Mouse (Mus musculus): ENCODE results near the gene Pih1d3. TPM values are rescaled to one million over a fixed set of nuclear protein-coding genes. Genes with fewer than 3 reads are reported as not detected.

Pih1d3 gene
- polyA plus RNA-seq, 1 experiment: not detected

DNA sequence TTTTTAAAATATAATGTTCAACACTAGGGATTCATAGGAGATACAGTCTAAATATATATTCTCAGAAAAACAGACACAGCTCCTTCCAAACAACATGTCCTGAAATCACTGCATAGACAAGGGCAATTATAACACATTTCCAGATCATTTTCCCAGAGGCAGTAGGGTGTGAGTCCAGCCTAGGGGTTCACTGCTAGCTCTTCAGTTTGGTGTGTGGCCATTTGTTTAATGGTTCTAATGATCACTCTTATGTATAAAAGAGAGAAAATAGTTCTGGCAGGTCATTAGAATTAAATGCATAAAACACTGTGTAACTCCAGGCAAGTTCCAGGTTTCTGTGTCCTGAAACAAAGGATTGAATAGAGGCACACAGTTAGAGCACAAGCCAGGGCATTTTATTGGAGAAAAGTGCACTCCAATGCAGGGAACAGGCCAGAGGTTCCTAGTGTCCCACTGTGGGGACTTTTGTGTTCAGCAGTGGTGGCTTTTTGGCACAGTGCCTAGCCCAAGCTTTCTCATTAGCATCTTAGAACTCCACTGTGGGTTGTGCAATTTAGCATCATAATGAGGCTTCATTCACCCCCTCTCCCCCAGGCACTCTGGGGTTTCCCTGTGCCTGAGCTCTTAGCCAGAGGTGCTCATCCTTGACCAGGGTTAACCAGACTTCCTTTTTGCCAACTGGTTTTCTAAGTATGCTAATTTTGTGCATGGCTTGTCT, 10.8 kb downstream of the Pih1d3 start:
- TF ChIP-seq POLR2A (IDR thresholded peaks at IDR 0.05; ENCODE audit: insufficient read length, low read depth) (no peak), CEBPB (IDR thresholded peaks at IDR 0.05; ENCODE audit: insufficient read depth, poor library complexity, severe bottlenecking) (no peak)
- Histone ChIP-seq H3K36me3 (ENCODE audit: control insufficient read depth, insufficient read depth) (no peaks in the 10 kb centered on the region), H3K4me3 (no peak overlapping the region), H3ac (ENCODE audit: control insufficient read depth, insufficient read length) (no peak overlapping the region), H3K79me2 (ENCODE audit: control insufficient read depth, insufficient read depth) (no peaks in the 10 kb centered on the region), H3K4me2 (ENCODE audit: low read depth) (no peak overlapping the region), H3K27me3 (ENCODE audit: control insufficient read depth, insufficient read depth, insufficient read length) (no peaks in the 10 kb centered on the region)

DNA sequence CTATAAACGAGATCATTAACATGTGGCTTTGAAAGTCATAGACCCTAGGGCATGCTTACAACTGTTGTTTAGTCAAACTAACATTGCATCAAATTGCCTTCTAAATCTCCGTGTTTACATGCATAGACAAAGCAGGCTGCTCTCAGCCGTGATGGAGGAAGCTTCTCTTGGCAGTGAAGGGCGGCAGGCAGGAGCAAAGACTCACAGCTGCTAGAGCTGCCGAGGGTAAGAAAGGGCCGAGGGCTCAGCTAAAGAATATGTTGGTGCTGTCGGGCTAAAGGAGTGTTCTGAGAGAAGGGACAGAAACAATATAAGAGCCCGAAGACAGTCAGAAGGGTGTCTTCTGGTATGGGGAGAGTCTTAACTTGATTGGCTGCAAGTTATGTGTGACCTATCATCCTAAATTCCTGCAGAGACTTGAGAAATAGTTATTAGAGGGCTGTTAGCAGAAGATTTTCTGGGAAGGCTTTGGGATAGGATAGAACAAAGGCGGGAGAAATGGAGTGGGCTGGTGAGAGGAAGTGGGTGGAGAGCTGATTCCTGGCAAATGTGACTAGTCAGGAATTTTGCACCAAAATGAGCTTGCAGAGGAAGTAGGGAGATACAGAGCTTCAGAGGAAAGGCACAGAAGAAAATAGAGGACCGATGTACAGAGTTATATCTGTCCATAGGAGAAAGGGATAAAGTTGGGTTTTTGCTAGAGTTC, 37.7 kb downstream of the Pih1d3 start:
- Histone ChIP-seq H3ac (ENCODE audit: control insufficient read depth, insufficient read length) (no peak overlapping the region), H3K27me3 (ENCODE audit: control insufficient read depth, insufficient read depth, insufficient read length) (no peaks in the 10 kb centered on the region), H3K79me2 (ENCODE audit: control insufficient read depth, insufficient read depth) (no peaks in the 10 kb centered on the region), H3K4me2 (ENCODE audit: low read depth) (no peak overlapping the region), H3K36me3 (ENCODE audit: control insufficient read depth, insufficient read depth) (no peaks in the 10 kb centered on the region), H3K4me3 (no peak overlapping the region)
- no peak for TF ChIP-seq POLR2AphosphoS2 (IDR thresholded peaks at IDR 0.05; ENCODE audit: insufficient read length, low read depth)
- no peak for TF ChIP-seq CEBPB (IDR thresholded peaks at IDR 0.05; ENCODE audit: insufficient read depth, poor library complexity, severe bottlenecking)
- TF ChIP-seq MYOG (IDR thresholded peaks at IDR 0.05; ENCODE audit: control insufficient read depth in 1 of 3, insufficient read depth in 1 of 3, insufficient read length in 2 of 3, low read depth in 2 of 3): no peak
- no peak for TF ChIP-seq MAX (IDR thresholded peaks at IDR 0.05; ENCODE audit: low read depth)
- TF ChIP-seq MYOD1 (IDR thresholded peaks at IDR 0.05; ENCODE audit: control insufficient read depth in 1 of 3, insufficient read length in 2 of 3, low read depth in 2 of 3): no peak
- TF ChIP-seq TCF3 (IDR thresholded peaks at IDR 0.05; ENCODE audit: insufficient read length, low read depth): no peak
- TF ChIP-seq REST (IDR thresholded peaks at IDR 0.05; ENCODE audit: insufficient read depth, insufficient read length): no peak
- TF ChIP-seq SRF (IDR thresholded peaks at IDR 0.05; ENCODE audit: control insufficient read depth, insufficient read length, low read depth): no peak
- TF ChIP-seq USF1 (IDR thresholded peaks at IDR 0.05; ENCODE audit: low read depth): no peak
- no peak for TF ChIP-seq TCF12 (IDR thresholded peaks at IDR 0.05; ENCODE audit: insufficient read depth, poor library complexity, severe bottlenecking)
- TF ChIP-seq E2F4 (IDR thresholded peaks at IDR 0.05; ENCODE audit: insufficient read depth): no peak

Other genes starting within 250 kb of the Pih1d3 start
- gene AC153137.1, start 244.9 kb upstream of the Pih1d3 start, polyA plus RNA-seq (2012; fragmentation: generic; extraction: Trizol): not detected
- gene Lgsn, start 46.4 kb upstream of the Pih1d3 start, polyA plus RNA-seq (2012; fragmentation: generic; extraction: Trizol): not detected
- 0.16 TPM for gene 4931428L18Rik, start 154 bp upstream of the Pih1d3 start, polyA plus RNA-seq (2012; fragmentation: generic; extraction: Trizol)